Mouse (Mus musculus) c-Kit-positive CD71-negative TER-119-negative erythroid progenitor cells, embryonic 14.5 days (primary cell): ENCODE results near the gene Cdc42bpa.

Experiments
- DNase-seq: peaks from one replicate; pipeline ENCODE4 v3.0.0-alpha.2; 2013; ENCODE audit warnings: low read depth

The Cdc42bpa gene

GRCm38 (mm10) chr1:180031705-180032548 is 71.7 kb downstream of the Cdc42bpa start:
- no peak for DNase-seq

GRCm38 (mm10) chr1:180037461-180037860 is 77.2 kb downstream of the Cdc42bpa start:
- no peak for DNase-seq

GRCm38 (mm10) chr1:180044160-180044559 is 83.9 kb downstream of the Cdc42bpa start:
- no peak for DNase-seq

- DNase-seq = no peak
Measured at GRCm38 (mm10) chr1:180045172-180045571, 84.9 kb downstream of the Cdc42bpa start.

DNA sequence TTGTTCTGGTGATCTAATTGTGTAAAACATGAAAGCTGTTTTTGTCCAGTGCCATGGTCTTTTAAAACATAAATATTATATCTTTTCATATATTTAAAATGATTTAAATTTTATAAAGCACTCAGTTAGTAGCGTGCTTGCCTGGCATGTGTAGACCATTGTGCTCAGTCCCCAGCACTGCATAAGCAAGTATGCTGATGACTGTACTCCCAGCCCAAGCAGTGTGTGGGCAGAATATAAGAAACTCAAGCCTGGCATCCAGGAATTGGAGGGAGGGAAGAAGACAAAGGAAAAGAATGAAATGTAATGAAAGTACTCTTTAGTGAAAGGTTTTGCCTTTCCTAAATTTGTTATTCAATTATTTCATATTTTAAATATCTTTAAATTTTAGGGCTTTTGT is 128.9 kb downstream of the Cdc42bpa start:
- DNase-seq = no peak

- no peak for DNase-seq
Measured at GRCm38 (mm10) chr1:180098426-180098825, 138.2 kb downstream of the Cdc42bpa start.

DNA sequence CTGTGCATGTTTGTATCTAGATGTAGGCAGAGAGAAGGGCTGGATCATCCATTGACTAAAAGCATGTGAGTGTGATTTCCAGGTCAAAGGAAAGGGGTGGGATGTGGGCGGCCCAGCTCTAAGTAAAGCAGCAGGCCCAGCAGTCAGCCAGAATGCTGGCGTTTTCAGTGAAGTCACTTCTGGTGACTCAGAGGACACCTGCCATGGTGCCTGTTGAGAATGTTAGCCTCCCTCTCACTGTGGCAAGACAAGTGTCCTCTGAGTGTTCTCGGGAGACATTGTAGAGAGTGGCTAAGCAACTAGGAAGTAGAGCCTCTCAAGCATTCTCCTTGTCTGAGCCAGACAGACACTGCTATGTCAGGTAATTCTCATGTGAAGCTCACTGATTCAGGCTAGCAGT is 144.3 kb downstream of the Cdc42bpa start:
- no peak for DNase-seq

DNA sequence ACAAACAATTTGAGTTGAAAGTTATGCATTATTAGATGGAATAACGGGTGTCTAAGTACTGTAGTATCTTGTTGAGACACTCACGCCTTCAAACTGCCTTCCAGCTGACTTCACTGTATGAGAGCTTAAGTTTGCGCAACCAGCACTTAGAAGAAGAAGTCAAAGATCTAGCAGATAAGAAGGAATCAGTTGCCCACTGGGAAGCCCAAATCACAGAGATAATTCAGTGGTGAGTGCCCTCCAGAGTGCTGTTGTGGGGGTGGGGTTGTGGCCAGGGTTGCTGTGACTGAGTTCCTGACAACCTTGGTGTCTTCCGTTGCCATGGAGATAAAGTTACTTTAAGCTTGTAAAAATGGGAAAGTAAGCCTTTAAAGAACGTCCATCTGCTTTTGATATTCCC is 148.8 kb downstream of the Cdc42bpa start:
- DNase-seq = peak; percentile 16

DNA sequence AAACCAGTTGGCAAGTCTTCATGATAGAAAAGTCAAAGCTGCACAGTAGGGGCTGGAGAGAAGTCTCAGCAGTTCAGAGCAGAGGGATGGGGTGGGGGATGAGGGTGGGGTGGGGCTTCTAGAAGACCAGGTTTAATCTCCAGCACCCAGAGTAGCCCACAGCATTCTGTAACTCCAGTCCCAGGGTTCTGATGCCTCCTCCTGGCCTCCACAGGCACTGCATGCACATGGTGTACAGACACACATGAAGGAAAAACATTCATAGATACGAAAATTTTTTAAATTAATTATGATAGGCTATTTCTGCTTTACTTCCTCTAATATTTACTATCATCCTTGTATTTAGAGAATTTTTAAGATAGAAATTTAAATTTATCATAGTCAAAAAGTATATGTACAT is 156.3 kb downstream of the Cdc42bpa start:
- peak; percentile 10 for DNase-seq

GRCm38 (mm10) chr1:180118233-180118632 is 158.0 kb downstream of the Cdc42bpa start:
- no peak for DNase-seq

DNA sequence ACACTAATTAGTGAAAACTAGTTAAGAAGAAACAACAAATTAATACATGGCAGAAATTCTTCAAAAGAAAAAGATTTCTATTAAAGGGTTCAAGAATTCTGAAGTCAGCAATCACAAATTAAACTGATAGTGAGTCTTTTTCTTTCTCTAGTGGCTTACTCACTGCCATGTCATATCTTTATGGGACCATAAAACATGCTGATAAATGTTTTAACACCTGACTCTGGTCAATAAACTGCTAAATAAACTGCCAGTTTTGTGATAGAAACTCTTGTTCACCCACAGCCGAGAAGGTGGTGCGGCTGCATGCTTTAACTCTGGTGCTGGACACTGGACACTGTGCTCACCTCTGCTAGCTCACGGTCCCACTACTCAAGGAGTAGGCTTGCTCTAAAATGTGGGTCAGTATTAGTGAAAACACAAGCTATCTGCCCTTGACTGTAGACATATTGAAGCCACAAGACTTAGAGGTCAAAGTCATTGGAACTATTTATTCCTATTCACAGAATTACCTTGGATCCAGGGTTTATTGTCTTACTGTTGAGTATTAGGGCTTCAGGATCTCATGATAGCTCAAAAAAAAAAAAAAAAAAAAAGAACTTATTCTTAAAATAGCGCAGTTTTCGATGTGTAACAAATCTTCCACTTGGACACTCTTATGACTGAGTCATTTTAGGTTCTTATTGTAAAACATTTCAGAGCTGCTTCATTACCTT is 168.0 kb downstream of the Cdc42bpa start:
- no peak for DNase-seq

GRCm38 (mm10) chr1:180131402-180131801 is 171.1 kb downstream of the Cdc42bpa start:
- no peak for DNase-seq

DNA sequence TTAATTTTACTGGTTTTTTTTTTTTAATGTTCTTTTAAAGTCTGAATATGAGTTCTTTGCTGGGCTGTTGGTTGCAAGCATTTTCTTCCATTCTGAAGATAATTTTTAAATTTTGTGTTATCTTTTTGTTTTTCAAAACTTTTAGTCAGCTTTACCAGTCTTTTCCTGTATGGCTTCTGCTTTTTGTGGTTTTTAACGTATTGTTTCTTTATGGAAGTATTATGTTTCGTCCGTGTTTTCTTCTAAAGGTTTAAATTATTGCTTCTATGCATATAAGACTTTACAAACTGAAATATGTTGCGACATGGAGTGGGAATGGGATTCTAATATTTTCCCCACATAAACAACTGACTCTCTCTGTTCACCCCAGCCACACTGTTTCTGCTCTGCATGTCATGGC is 171.9 kb downstream of the Cdc42bpa start:
- DNase-seq = no peak

DNA sequence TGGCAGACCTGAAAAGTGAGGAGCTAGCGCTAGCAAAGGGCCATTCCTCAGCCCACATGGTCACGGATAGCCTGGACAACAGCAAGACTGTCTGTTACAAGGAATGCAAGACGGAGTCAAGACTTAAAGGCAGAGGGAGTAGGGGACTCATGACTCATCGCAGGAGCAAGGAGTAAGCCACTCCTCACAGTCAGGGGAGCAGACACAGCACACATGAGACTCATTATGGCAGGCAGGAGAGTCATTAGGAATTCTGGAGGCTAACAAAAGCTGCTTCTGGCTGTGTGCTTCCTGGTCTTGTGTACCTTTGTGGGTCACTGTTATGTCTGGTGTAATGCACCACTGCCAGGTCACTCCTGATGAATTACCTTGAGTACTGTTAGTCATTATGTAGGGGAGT is 178.9 kb downstream of the Cdc42bpa start:
- no peak for DNase-seq

- no peak for DNase-seq
Measured at GRCm38 (mm10) chr1:180140970-180141369, 180.7 kb downstream of the Cdc42bpa start.

DNA sequence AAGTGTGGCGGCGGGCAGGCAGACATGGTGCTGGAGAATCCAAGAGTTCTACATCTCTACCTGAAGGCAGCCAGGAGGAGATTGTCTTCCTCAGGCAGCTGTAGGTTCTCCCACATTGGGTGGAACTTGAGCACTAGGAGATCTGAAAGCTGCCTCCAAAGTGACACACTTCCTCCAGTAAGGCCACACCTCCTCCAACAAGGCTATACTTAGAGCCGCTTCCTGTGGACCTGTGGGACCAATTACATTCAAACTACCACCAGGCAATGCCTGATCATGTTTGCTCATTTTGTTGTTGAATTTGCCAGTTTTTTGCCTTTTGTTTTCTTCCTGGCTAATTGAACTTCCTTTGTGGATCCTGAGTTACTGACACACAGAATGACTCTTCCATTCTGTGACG is 187.8 kb downstream of the Cdc42bpa start:
- peak; percentile 19 for DNase-seq

DNA sequence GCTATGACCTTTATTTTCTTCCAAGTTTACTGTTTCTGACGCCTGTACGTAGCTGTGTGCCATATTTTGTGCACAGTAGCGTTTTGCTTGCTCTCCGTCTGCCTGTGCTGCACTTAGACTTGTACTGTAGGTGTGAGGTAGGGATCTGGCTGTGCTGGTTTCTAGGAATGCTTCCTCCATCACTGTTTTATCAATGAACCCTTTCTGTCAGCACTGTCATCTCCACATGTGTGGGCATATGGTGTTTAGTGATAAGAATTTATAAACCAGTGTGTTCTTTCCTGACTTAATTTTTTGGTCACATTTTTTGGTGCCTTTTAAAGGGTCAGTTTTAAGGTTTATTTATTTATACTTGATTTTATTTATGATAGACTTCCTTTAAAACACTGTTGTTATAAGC is 188.3 kb downstream of the Cdc42bpa start:
- DNase-seq = peak; percentile 18

DNA sequence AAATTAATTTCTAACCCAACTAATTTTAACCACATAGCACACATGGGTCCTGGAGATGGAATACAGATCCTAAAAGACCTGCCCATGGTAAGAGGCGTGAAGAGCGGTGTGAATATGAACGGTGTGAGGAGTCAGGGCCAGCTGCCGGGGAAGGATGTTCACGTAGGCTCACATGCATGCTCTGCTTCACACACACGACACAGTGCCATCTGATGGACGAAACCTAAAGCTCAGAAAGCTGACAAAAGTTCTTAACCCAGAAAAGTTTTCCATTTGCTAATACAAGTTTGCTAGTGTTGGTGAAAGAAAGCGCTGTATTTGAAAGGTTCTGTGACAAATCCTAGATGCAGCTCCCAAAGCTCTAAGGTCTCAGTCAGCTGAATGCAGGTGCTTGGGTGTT is 190.9 kb downstream of the Cdc42bpa start:
- no peak for DNase-seq

DNA sequence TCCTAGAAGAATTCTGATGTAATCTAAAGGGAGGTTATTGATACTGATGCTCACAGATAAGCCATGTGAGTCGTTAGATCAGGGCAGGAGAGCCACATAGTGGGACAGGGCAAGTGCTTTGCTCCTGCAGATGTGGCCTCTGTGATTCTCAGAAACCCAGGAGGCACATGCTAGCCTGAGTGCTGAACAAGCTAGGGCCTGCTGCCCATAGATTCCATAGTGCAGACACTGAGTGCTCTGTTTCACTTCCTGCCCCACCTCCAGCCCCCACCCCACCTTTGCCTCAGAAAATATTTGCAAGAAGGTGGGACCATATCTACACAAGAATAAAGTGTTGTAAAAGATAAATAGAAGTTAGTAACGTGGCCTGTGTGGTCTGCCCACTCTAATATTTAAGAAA is 198.4 kb downstream of the Cdc42bpa start:
- no peak for DNase-seq

DNA sequence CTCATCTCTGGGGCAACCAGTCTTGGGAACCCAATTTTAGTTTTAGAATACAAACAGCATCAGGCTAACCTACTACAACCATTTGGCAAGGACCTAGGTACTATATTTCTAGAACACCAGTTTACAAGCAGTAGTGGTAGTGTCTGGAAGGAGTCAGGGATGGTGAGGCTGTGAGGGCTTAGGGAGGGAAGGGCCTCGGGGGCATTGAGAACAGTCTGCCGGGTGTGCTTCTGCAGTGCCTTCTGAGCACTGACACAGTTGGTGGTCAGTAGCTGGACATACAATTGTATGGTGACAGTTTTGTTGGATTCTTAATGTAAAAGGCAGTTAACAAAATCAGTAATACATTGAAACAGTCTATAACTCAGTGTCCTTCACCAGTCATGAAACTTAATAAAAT is 200.3 kb downstream of the Cdc42bpa start:
- DNase-seq = no peak

DNA sequence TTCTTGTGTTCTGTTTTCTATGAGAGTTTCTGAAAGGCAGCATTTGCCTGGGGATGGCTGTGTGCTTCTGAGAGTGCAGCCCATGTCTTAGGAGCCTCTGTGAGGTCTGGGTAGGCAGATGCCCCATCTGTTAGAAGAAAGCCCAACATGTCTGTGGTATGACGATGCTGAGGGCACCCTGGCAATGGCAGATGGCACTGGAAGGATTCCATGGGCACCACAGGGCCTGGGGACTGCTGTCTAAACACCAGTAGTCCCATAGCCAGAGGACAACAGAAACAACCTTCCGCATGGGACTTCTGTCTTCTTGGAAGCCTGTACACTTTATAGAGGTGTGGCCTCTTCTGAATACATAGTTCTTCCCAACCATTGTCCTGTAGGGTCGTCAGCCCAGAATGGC is 200.9 kb downstream of the Cdc42bpa start:
- no peak for DNase-seq

GRCm38 (mm10) chr1:180161566-180162355 is 201.5 kb downstream of the Cdc42bpa start:
- no peak for DNase-seq

DNA sequence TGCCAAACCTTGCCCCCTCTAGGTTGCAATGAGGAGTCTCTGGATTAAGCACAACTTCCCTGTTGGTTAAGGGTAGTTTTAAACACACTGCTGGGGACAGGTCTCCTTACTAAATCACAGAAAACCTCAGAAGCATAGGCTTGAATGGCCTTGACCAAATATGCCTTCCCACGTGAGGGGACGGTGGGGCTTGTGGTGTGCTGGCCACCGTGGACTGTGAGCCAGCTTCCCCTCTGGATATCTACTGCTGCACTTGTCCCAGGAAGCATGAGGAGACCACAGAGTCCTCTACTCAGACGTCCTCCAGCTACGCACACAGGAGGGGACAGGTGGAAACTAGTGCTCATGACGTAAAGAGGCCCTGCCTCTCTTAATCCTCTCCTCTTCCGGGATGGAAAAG is 202.7 kb downstream of the Cdc42bpa start:
- no peak for DNase-seq
